Mouse (Mus musculus) megakaryocyte, embryonic 14.5 days (primary cell): Measurements from ENCODE around the gene Fam198b.

Experiments used
- FLI1 ChIP-seq: IDR thresholded peaks from 2 replicates; pipeline ENCODE4 v1.6.1; 2012; ENCODE audit warnings: low read length, inconsistent platforms, mixed read lengths
- GATA1 ChIP-seq: IDR thresholded peaks from 3 replicates; pipeline ENCODE4 v1.6.1; 2012; ENCODE audit warnings: mixed read lengths, low read length, inconsistent platforms, borderline replicate concordance

DNA sequence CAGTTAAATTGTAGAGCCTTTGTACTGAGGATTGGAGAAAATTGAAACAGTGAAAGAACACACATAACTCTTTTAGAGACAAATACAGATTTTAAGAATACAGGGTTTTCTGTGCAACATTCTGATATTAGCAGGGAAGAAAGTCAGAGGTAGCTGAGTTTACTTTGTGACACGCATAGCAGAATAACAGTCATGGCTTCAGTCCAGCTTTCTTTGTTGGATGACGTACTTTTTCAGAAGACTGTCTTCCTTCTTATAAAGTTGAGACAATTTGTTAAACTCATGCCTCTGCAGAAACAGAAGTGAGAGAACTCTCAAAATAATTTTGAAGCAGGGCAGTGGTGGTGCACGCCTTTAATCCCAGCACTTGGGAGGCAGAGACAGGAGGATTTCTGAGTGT is 70.9 kb downstream of the Fam198b start:
- TF ChIP-seq GATA1 (no peak), FLI1 (no peak)
